Mouse (Mus musculus) liver, embryonic 14.5 days (tissue): ENCODE data around the gene Myh7.

Source experiments
- CTCF ChIP-seq: IDR thresholded peaks from 2 replicates; pipeline ENCODE4 v1.5.1; 2016; ENCODE audit warnings: antibody characterized with exemption, low read depth, control low read depth
- EP300 ChIP-seq: IDR thresholded peaks from 2 replicates; pipeline ENCODE4 v1.6.1; 2016; ENCODE audit warnings: antibody characterized with exemption, low read depth

- TF ChIP-seq CTCF, result no peak
- TF ChIP-seq EP300, result no peak
These were observed 32.8 kb upstream of the Myh7 start for GRCm38 (mm10) chr14:55027251-55027650.
